Mouse (Mus musculus): ENCODE measurements around the gene Eomes. TPM values are rescaled to one million over a fixed set of nuclear protein-coding genes. Genes with fewer than 3 reads are reported as not detected.
A peak's percentile ranks its signal among the peaks of the same experiment; 100 is the strongest.

The Eomes gene
- not detected in 2 replicates for polyA plus RNA-seq (2014; fragmentation: Nextera tagmentation; extraction: Ambion mirVana)

DNA sequence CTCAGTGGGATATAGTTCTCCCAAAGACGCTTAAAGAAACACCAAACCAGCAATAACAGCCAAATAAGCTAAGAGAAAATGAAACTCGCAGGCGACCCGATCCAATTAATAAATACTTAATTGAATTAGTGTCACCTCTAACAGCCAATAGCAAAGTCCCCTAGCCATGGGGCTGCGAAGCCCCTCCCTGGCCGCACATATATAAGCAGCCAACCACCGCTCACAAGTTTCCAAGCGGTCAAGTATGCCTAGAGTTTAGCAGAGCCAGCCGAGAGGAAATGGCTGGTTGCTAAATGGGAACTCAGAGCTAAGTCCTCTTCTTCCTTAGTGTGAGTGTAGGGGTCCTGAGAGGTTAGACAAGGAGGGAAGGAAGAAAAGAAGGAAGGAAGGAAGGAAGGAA, at the start of gene Eomes:
TSS of gene Eomes (plus strand) at position 252 of the 400 bp plus-strand sequence.
- peak within 1 kb of the TSS; percentile 18; the same call in 1 of the 2 replicates for H3K9ac ChIP-seq (ENCODE audit: low read length)
- H3K27ac ChIP-seq (ENCODE audit: low read depth, low read length), result no peak within 1 kb of the TSS
- DNase-seq (ENCODE audit: low spot score) (no peak), ATAC-seq (ENCODE audit: insufficient read depth, low FRiP score, low TSS enrichment) (no peak)
- peaks cover 83% of the 10 kb centered on the region for H3K27me3 ChIP-seq (ENCODE audit: control insufficient read depth, insufficient read depth, low read length)
- H3K4me1 ChIP-seq (ENCODE audit: control insufficient read depth, insufficient read depth, low read length), result peaks cover 20% of the 10 kb centered on the region
- H3K36me3 ChIP-seq (ENCODE audit: control insufficient read depth, insufficient read depth, low read length), result no peaks in the 10 kb centered on the region
- under 1% methylated on average over 9 of the region's 9 CpGs for WGBS
- H3K4me3 ChIP-seq (ENCODE audit: low read depth, low read length), result peak within 1 kb of the TSS; percentile 29
- no peaks in the 10 kb centered on the region for H3K9me3 ChIP-seq (ENCODE audit: control insufficient read depth, low read length)
- peak within 1 kb of the TSS; percentile 40 for H3K4me2 ChIP-seq (ENCODE audit: low read depth)

- Histone ChIP-seq H3K4me3 (ENCODE audit: low read depth, low read length) (no peak overlapping the region), H3K27me3 (ENCODE audit: control insufficient read depth, insufficient read depth, low read length) (no peaks in the 10 kb centered on the region), H3K9me3 (ENCODE audit: control insufficient read depth, low read length) (no peaks in the 10 kb centered on the region), H3K4me2 (ENCODE audit: low read depth) (no peak overlapping the region), H3K9ac (ENCODE audit: low read length) (no peak overlapping the region), H3K36me3 (ENCODE audit: control insufficient read depth, insufficient read depth, low read length) (no peaks in the 10 kb centered on the region), H3K27ac (ENCODE audit: low read depth, low read length) (no peak overlapping the region), H3K4me1 (ENCODE audit: control insufficient read depth, insufficient read depth, low read length) (no peaks in the 10 kb centered on the region)
- DNase-seq (ENCODE audit: low spot score) (no peak), ATAC-seq (ENCODE audit: insufficient read depth, low FRiP score, low TSS enrichment) (no peak)
- WGBS, result 57% methylated on average over 9 of the region's 9 CpGs
These were observed 33.2 kb upstream of the Eomes start for GRCm38 (mm10) chr9:118444809-118445208.

- no peaks in the 10 kb centered on the region for H3K27me3 ChIP-seq (ENCODE audit: control insufficient read depth, insufficient read depth, low read length)
- ATAC-seq (ENCODE audit: insufficient read depth, low FRiP score, low TSS enrichment) (no peak), DNase-seq (ENCODE audit: low spot score) (no peak)
- H3K9ac ChIP-seq (ENCODE audit: low read length), result no peak overlapping the region
- no peak overlapping the region for H3K4me3 ChIP-seq (ENCODE audit: low read depth, low read length)
- H3K4me1 ChIP-seq (ENCODE audit: control insufficient read depth, insufficient read depth, low read length), result no peaks in the 10 kb centered on the region
- no peak overlapping the region for H3K4me2 ChIP-seq (ENCODE audit: low read depth)
- no peak overlapping the region for H3K27ac ChIP-seq (ENCODE audit: low read depth, low read length)
- WGBS, result 89% methylated on average over 8 of the region's 8 CpGs
- H3K36me3 ChIP-seq (ENCODE audit: control insufficient read depth, insufficient read depth, low read length), result no peaks in the 10 kb centered on the region
- H3K9me3 ChIP-seq (ENCODE audit: control insufficient read depth, low read length), result no peaks in the 10 kb centered on the region
These were observed 28.7 kb upstream of the Eomes start for GRCm38 (mm10) chr9:118449336-118449735.

GRCm38 (mm10) chr9:118453427-118453826, 24.6 kb upstream of the Eomes start:
- Histone ChIP-seq H3K9me3 (ENCODE audit: control insufficient read depth, low read length) (no peaks in the 10 kb centered on the region), H3K9ac (ENCODE audit: low read length) (no peak overlapping the region), H3K36me3 (ENCODE audit: control insufficient read depth, insufficient read depth, low read length) (no peaks in the 10 kb centered on the region), H3K4me1 (ENCODE audit: control insufficient read depth, insufficient read depth, low read length) (no peaks in the 10 kb centered on the region), H3K4me2 (ENCODE audit: low read depth) (no peak overlapping the region), H3K4me3 (ENCODE audit: low read depth, low read length) (no peak overlapping the region), H3K27me3 (ENCODE audit: control insufficient read depth, insufficient read depth, low read length) (no peaks in the 10 kb centered on the region), H3K27ac (ENCODE audit: low read depth, low read length) (no peak overlapping the region)
- WGBS, result 52% methylated on average over 9 of the region's 9 CpGs
- no peak for DNase-seq (ENCODE audit: low spot score)
- ATAC-seq (ENCODE audit: insufficient read depth, low FRiP score, low TSS enrichment), result no peak

DNA sequence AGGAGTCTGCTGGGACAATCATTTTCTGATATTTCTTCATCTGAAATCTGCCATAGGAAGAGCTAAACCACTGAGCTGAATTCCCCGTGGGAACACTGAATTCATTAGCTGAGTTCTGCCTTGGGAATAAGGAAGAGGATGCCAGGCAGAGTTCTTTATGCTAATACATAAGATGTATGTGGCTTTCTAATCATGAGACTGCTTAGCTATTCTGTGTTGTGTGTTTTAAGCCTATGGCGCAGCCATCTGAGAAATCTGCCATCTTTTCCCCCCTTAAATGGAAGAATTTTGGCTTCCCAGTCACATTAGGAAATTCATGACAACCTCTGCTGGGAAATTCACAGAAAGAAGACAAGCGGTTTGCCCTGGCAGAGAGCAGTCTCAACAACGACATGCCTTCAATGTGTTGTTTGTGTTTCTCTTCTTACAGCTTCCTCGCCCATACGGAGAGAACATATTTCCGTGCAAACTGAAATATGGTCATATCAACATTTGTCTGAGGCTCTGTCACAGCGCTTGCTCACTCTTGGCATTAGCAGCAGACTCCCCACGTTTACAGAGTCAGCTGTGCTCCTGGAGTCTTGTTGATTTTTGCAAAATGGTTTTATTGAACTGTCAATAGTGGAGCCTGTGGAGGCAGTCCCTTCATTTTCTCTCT, 22.7 kb upstream of the Eomes start:
- Histone ChIP-seq H3K9me3 (ENCODE audit: control insufficient read depth, low read length) (no peaks in the 10 kb centered on the region), H3K27me3 (ENCODE audit: control insufficient read depth, insufficient read depth, low read length) (no peaks in the 10 kb centered on the region), H3K27ac (ENCODE audit: low read depth, low read length) (no peak overlapping the region), H3K9ac (ENCODE audit: low read length) (no peak overlapping the region), H3K4me2 (ENCODE audit: low read depth) (no peak overlapping the region), H3K4me1 (ENCODE audit: control insufficient read depth, insufficient read depth, low read length) (no peaks in the 10 kb centered on the region), H3K36me3 (ENCODE audit: control insufficient read depth, insufficient read depth, low read length) (no peaks in the 10 kb centered on the region), H3K4me3 (ENCODE audit: low read depth, low read length) (no peak overlapping the region)
- 71% methylated on average over 9 of the region's 9 CpGs for WGBS
- DNase-seq (ENCODE audit: low spot score), result no peak
- ATAC-seq (ENCODE audit: insufficient read depth, low FRiP score, low TSS enrichment), result no peak

DNA sequence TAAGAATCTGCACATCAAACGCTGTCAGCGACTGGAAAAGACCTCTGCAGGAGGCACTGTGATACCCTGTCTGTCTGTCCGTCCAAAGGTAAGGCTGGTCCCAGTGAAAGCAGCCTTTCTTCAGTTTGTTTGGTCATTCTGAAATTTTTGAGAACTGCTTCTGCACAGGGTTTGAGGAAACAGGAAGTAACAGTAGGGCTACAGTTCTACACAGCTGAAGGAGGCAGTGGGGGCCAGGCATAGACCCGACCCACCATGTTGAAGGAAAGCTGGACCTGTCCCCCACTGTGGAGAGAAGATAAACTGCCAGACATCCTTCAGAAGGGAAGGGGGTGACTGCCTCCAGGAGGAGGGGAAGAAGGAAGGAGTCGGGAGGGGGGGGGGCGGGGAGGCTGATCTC, 21.6 kb upstream of the Eomes start:
- DNase-seq (ENCODE audit: low spot score), result no peak
- Histone ChIP-seq H3K9ac (ENCODE audit: low read length) (no peak overlapping the region), H3K27me3 (ENCODE audit: control insufficient read depth, insufficient read depth, low read length) (no peaks in the 10 kb centered on the region), H3K4me2 (ENCODE audit: low read depth) (no peak overlapping the region), H3K36me3 (ENCODE audit: control insufficient read depth, insufficient read depth, low read length) (no peaks in the 10 kb centered on the region), H3K9me3 (ENCODE audit: control insufficient read depth, low read length) (no peaks in the 10 kb centered on the region), H3K4me3 (ENCODE audit: low read depth, low read length) (no peak overlapping the region), H3K27ac (ENCODE audit: low read depth, low read length) (no peak overlapping the region), H3K4me1 (ENCODE audit: control insufficient read depth, insufficient read depth, low read length) (no peaks in the 10 kb centered on the region)
- WGBS, result 37% methylated on average over 5 of the region's 6 CpGs
- ATAC-seq (ENCODE audit: insufficient read depth, low FRiP score, low TSS enrichment), result no peak

DNA sequence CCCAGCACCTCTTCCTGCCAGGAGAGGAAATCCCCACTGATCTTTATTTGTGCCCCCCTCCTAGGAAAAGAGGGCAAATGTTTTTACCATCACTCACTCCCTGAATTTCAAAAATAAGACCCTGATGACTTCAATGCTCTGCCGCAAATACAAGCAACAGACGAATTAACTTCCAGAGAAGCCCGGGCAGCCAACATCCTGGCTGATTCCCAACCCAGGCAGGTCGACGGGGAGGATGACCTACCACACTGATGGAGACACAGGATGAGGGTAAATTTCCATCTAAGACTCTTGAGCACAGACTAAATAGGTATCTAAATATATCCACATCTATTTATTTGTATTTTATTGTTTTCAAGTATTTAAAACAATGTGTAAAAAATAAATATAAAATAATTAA, 20.0 kb upstream of the Eomes start:
- ATAC-seq (ENCODE audit: insufficient read depth, low FRiP score, low TSS enrichment), result no peak
- H3K36me3 ChIP-seq (ENCODE audit: control insufficient read depth, insufficient read depth, low read length), result no peaks in the 10 kb centered on the region
- no peaks in the 10 kb centered on the region for H3K4me1 ChIP-seq (ENCODE audit: control insufficient read depth, insufficient read depth, low read length)
- H3K4me3 ChIP-seq (ENCODE audit: low read depth, low read length), result no peak overlapping the region
- no peak overlapping the region for H3K9ac ChIP-seq (ENCODE audit: low read length)
- no peak overlapping the region for H3K4me2 ChIP-seq (ENCODE audit: low read depth)
- H3K9me3 ChIP-seq (ENCODE audit: control insufficient read depth, low read length), result no peaks in the 10 kb centered on the region
- 12% methylated on average over 5 of the region's 5 CpGs for WGBS
- no peaks in the 10 kb centered on the region for H3K27me3 ChIP-seq (ENCODE audit: control insufficient read depth, insufficient read depth, low read length)
- no peak overlapping the region for H3K27ac ChIP-seq (ENCODE audit: low read depth, low read length)
- no peak for DNase-seq (ENCODE audit: low spot score)

DNA sequence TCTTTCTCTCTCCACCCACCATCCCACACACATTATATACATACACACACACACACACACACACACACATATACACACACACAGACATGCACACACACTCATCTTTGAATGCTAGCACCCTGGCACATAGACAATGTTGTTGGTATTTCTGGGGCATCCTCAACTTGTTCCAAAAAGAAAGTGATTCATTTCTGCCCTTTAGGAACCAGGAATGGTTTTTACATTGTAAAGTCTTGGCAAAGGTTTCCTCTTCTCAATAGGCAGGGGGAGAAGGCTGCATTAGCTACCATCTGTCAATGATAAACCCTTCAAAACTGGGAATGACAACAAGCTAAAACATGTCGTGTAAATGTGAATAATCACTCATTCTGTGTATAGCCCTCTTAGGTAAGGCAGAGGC, 14.0 kb upstream of the Eomes start:
- H3K4me1 ChIP-seq (ENCODE audit: control insufficient read depth, insufficient read depth, low read length), result no peaks in the 10 kb centered on the region
- no peak for ATAC-seq (ENCODE audit: insufficient read depth, low FRiP score, low TSS enrichment)
- no peak overlapping the region for H3K27ac ChIP-seq (ENCODE audit: low read depth, low read length)
- H3K27me3 ChIP-seq (ENCODE audit: control insufficient read depth, insufficient read depth, low read length), result peaks cover 14% of the 10 kb centered on the region
- no peak overlapping the region for H3K4me3 ChIP-seq (ENCODE audit: low read depth, low read length)
- DNase-seq (ENCODE audit: low spot score), result no peak
- H3K9ac ChIP-seq (ENCODE audit: low read length), result no peak overlapping the region
- no peaks in the 10 kb centered on the region for H3K9me3 ChIP-seq (ENCODE audit: control insufficient read depth, low read length)
- H3K4me2 ChIP-seq (ENCODE audit: low read depth), result no peak overlapping the region
- 78% methylated on average over 1 of the region's 1 CpGs for WGBS
- no peaks in the 10 kb centered on the region for H3K36me3 ChIP-seq (ENCODE audit: control insufficient read depth, insufficient read depth, low read length)

GRCm38 (mm10) chr9:118468301-118468700, 9.7 kb upstream of the Eomes start:
- WGBS, result under 1% methylated on average over 14 of the region's 14 CpGs
- no peak overlapping the region for H3K4me2 ChIP-seq (ENCODE audit: low read depth)
- no peaks in the 10 kb centered on the region for H3K9me3 ChIP-seq (ENCODE audit: control insufficient read depth, low read length)
- H3K9ac ChIP-seq (ENCODE audit: low read length), result no peak overlapping the region
- no peak for ATAC-seq (ENCODE audit: insufficient read depth, low FRiP score, low TSS enrichment)
- H3K27ac ChIP-seq (ENCODE audit: low read depth, low read length), result no peak overlapping the region
- H3K27me3 ChIP-seq (ENCODE audit: control insufficient read depth, insufficient read depth, low read length), result peaks cover 49% of the 10 kb centered on the region
- no peaks in the 10 kb centered on the region for H3K4me1 ChIP-seq (ENCODE audit: control insufficient read depth, insufficient read depth, low read length)
- H3K36me3 ChIP-seq (ENCODE audit: control insufficient read depth, insufficient read depth, low read length), result no peaks in the 10 kb centered on the region
- peak; percentile 30 for DNase-seq (ENCODE audit: low spot score)
- no peak overlapping the region for H3K4me3 ChIP-seq (ENCODE audit: low read depth, low read length)

All from neural tube, embryonic 11.5 days (tissue).